Mouse (Mus musculus): ENCODE data around the gene Cuedc1. TPM values are rescaled to one million over a fixed set of nuclear protein-coding genes. Genes with fewer than 3 reads are reported as not detected.

The Cuedc1 gene
- total and polyA plus RNA-seq, 2 experiments from 2014 or later = 37.5 to 38.8 TPM

GRCm38 (mm10) chr11:88240275-88240674, 142.4 kb downstream of the Cuedc1 start:
- no peaks in the 10 kb centered on the region for H3K9me3 ChIP-seq (ENCODE audit: low read length)
- ATAC-seq (ENCODE audit: low FRiP score) (no peak), DNase-seq (ENCODE audit: low spot score) (no peak)
- peaks cover 6% of the 10 kb centered on the region; the same call in 1 of the 2 replicates for H3K4me1 ChIP-seq (ENCODE audit: insufficient read depth, low read length)
- H3K27ac ChIP-seq (ENCODE audit: low read depth, low read length) = no peak overlapping the region
- H3K9ac ChIP-seq (replicated peaks; ENCODE audit: low read length, poor library complexity, severe bottlenecking) = no peak overlapping the region
- no peak overlapping the region for H3K4me3 ChIP-seq (ENCODE audit: low read depth, low read length)
- H3K4me2 ChIP-seq (ENCODE audit: low read depth, low read length, poor library complexity, severe bottlenecking) = no peak overlapping the region
- H3K36me3 ChIP-seq (ENCODE audit: insufficient read depth, low read length) = no peaks in the 10 kb centered on the region
- no peak for TF ChIP-seq CTCF (IDR thresholded peaks at IDR 0.05)
- H3K27me3 ChIP-seq (ENCODE audit: insufficient read depth, low read length) = no peaks in the 10 kb centered on the region
- 49% methylated on average over 10 of the region's 10 CpGs for WGBS

DNA sequence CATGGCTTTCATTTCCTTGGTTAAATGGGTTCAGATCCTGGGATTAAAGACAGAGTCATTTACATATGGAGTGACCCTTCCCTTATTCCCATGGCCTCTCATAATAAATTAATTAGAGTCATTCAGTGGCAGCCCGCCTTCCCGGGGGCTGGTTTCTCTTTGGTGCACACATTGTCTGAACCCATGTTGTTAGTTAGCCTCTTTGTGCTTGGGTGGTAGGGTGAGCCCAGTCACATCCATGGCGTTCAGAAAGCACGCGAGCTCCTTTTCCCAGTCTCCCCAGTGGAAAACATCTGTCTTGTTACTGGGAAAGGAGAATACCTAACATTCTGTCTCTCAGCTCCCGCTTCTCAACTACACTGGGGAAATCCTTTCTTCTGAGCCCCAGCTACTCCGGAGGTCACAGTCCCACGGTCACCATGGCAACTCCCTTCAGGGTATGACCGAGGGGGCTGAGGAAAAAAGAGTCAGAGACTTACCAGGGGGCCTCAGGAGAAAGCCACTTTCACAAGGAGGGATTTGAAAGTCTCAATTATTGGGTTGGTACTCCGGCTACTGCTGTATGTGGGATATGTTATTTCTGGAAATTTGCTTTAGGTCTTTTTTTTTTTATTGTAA, 143.0 kb downstream of the Cuedc1 start:
- peaks cover 6% of the 10 kb centered on the region; the same call in 1 of the 2 replicates for H3K4me1 ChIP-seq (ENCODE audit: insufficient read depth, low read length)
- no peaks in the 10 kb centered on the region for H3K36me3 ChIP-seq (ENCODE audit: insufficient read depth, low read length)
- no peak overlapping the region for H3K4me3 ChIP-seq (ENCODE audit: low read depth, low read length)
- peak; percentile 54 for DNase-seq (ENCODE audit: low spot score)
- TF ChIP-seq CTCF (IDR thresholded peaks at IDR 0.05) = no peak
- H3K9me3 ChIP-seq (ENCODE audit: low read length) = no peaks in the 10 kb centered on the region
- H3K4me2 ChIP-seq (ENCODE audit: low read depth, low read length, poor library complexity, severe bottlenecking) = no peak overlapping the region
- H3K27ac ChIP-seq (ENCODE audit: low read depth, low read length) = no peak overlapping the region
- 8% methylated on average over 10 of the region's 10 CpGs for WGBS
- ATAC-seq (ENCODE audit: low FRiP score) = no peak
- 0 out of 2 replicates have a peak overlapping the region, but pooled peaks have one; percentile 24 for H3K9ac ChIP-seq (replicated peaks; ENCODE audit: low read length, poor library complexity, severe bottlenecking)
- H3K27me3 ChIP-seq (ENCODE audit: insufficient read depth, low read length) = no peaks in the 10 kb centered on the region

DNA sequence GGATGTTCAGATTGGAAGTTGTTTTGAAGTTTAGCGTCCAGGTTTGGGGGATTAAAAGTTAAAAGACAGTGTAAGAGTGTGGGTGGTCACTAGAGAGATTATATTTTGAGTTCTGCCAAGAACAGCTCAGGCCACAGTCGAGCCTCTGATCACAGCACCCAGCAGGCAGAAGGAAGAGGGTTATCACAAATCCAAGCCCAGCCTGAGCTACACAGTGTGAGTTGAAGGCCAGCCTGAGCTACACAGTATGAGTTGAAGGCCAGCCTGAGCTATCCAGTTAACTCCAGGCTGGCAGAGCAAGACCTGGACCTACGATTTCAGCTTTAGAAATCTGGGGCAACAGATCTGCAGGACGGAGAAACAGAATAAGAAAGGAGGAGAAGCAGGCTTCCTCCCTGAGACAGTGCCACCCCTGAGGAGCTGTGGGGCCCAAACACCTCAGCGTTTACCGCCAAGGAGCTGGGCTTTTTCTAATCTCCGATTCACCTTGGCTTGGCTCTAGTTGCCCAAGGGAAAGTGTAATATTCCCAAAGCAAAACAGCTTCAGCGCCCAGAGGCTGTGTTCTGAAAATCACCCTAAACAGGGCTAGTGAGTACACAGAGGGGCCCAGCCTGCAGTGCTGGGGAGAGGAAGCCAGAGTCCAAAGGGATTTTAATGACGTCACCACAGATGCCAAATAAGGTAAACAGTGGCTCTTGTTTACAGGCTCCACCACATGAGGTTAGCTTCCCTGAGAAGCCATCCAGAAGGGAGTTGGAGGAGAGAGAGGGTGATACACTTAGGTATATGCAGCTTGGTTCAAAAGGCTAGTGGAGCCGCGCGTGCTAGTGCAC, 143.8 kb downstream of the Cuedc1 start:
- no peak overlapping the region for H3K4me2 ChIP-seq (ENCODE audit: low read depth, low read length, poor library complexity, severe bottlenecking)
- 38% methylated on average over 12 of the region's 12 CpGs for WGBS
- H3K9me3 ChIP-seq (ENCODE audit: low read length) = no peaks in the 10 kb centered on the region
- H3K4me3 ChIP-seq (ENCODE audit: low read depth, low read length) = no peak overlapping the region
- no peak overlapping the region for H3K9ac ChIP-seq (replicated peaks; ENCODE audit: low read length, poor library complexity, severe bottlenecking)
- ATAC-seq (ENCODE audit: low FRiP score) = no peak
- DNase-seq (ENCODE audit: low spot score) = no peak
- no peak overlapping the region for H3K27ac ChIP-seq (ENCODE audit: low read depth, low read length)
- peaks cover 6% of the 10 kb centered on the region; the same call in 1 of the 2 replicates for H3K4me1 ChIP-seq (ENCODE audit: insufficient read depth, low read length)
- no peak for TF ChIP-seq CTCF (IDR thresholded peaks at IDR 0.05)
- H3K27me3 ChIP-seq (ENCODE audit: insufficient read depth, low read length) = no peaks in the 10 kb centered on the region
- H3K36me3 ChIP-seq (ENCODE audit: insufficient read depth, low read length) = no peaks in the 10 kb centered on the region

Other genes starting within 250 kb of the Cuedc1 start
- 9.1 and 16.0 TPM in 2 replicates for gene Mks1, start 244.8 kb upstream of the Cuedc1 start, total RNA-seq (2014; rRNA removed)
- 8.5 and 10.5 TPM in 2 replicates for gene Mks1, start 244.8 kb upstream of the Cuedc1 start, polyA plus RNA-seq (2015; fragmentation: Nextera tagmentation; extraction: Ambion mirVana)
- gene Epx, start 222.5 kb upstream of the Cuedc1 start, total RNA-seq (2014; rRNA removed) = 0.94 and 1.4 TPM in 2 replicates
- gene Epx, start 222.5 kb upstream of the Cuedc1 start, polyA plus RNA-seq (2015; fragmentation: Nextera tagmentation; extraction: Ambion mirVana) = 1.2 and 1.7 TPM in 2 replicates
- not detected in 2 replicates for gene Olfr462, start 205.8 kb upstream of the Cuedc1 start, total RNA-seq (2014; rRNA removed)
- gene Olfr462, start 205.8 kb upstream of the Cuedc1 start, polyA plus RNA-seq (2015; fragmentation: Nextera tagmentation; extraction: Ambion mirVana) = not detected in 2 replicates
- gene Olfr463, start 200.7 kb upstream of the Cuedc1 start, total RNA-seq (2014; rRNA removed) = not detected in 2 replicates
- 0.09 TPM in 1 of 2 replicates, not detected in the other for gene Olfr463, start 200.7 kb upstream of the Cuedc1 start, polyA plus RNA-seq (2015; fragmentation: Nextera tagmentation; extraction: Ambion mirVana)
- 0.22 and 0.24 TPM in 2 replicates for gene Olfr464, start 177.1 kb upstream of the Cuedc1 start, total RNA-seq (2014; rRNA removed)
- not detected in 2 replicates for gene Olfr464, start 177.1 kb upstream of the Cuedc1 start, polyA plus RNA-seq (2015; fragmentation: Nextera tagmentation; extraction: Ambion mirVana)
- 72.1 and 89.8 TPM in 2 replicates for gene Dynll2, start 110.5 kb upstream of the Cuedc1 start, total RNA-seq (2014; rRNA removed)
- 54.5 and 56.8 TPM in 2 replicates for gene Dynll2, start 110.5 kb upstream of the Cuedc1 start, polyA plus RNA-seq (2015; fragmentation: Nextera tagmentation; extraction: Ambion mirVana)
- gene Srsf1, start 50.7 kb upstream of the Cuedc1 start, total RNA-seq (2014; rRNA removed) = 280 and 374 TPM in 2 replicates
- gene Srsf1, start 50.7 kb upstream of the Cuedc1 start, polyA plus RNA-seq (2015; fragmentation: Nextera tagmentation; extraction: Ambion mirVana) = 111 and 125 TPM in 2 replicates
- 31.4 and 40.6 TPM in 2 replicates for gene Vezf1, start 29.8 kb upstream of the Cuedc1 start, total RNA-seq (2014; rRNA removed)
- 29.7 and 30.9 TPM in 2 replicates for gene Vezf1, start 29.8 kb upstream of the Cuedc1 start, polyA plus RNA-seq (2015; fragmentation: Nextera tagmentation; extraction: Ambion mirVana)
- gene Mrps23, start 106.3 kb downstream of the Cuedc1 start, total RNA-seq (2014; rRNA removed) = 29.4 and 35.5 TPM in 2 replicates
- gene Mrps23, start 106.3 kb downstream of the Cuedc1 start, polyA plus RNA-seq (2015; fragmentation: Nextera tagmentation; extraction: Ambion mirVana) = 63.0 and 63.2 TPM in 2 replicates
- gene Ccdc182, start 196.0 kb downstream of the Cuedc1 start, total RNA-seq (2014; rRNA removed) = not detected in 2 replicates
- 0.12 TPM in 1 of 2 replicates, not detected in the other for gene Ccdc182, start 196.0 kb downstream of the Cuedc1 start, polyA plus RNA-seq (2015; fragmentation: Nextera tagmentation; extraction: Ambion mirVana)

All from midbrain, postnatal 0 days (tissue).